Mouse (Mus musculus): ENCODE measurements around the gene Spata20.

DNA sequence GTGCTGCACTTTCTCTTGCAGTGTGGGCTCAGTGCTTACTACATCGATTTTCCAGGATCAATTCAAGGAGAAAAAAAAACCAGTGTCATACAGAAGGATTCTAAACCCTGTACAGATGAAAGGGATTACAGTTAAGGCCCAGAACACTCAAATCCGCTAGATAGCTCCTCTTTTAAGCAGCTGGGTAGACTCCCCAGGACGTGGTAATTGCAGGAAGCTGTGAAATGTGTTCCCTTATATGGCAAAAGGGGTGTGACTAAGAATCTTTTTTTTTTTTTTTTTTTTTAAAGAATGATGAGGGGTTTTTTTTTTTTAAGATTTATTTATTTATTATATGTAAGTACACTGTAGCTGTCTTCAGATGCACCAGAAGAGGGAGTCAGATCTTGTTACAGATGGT, 42.9 kb upstream of the Spata20 start:
- TF ChIP-seq CTCF (conservative IDR thresholded peaks at IDR 0.05; ENCODE audit: insufficient read depth, insufficient read length, low read depth, low read length) (no peak), POLR2A (IDR thresholded peaks at IDR 0.05; ENCODE audit: low read depth, low read length) (no peak)

Measured in kidney, adult 2 months (tissue).